Mouse (Mus musculus): Measurements from ENCODE around the gene Ly6g5c. TPM values are rescaled to one million over a fixed set of nuclear protein-coding genes. Genes with fewer than 3 reads are reported as not detected.

Ly6g5c gene
- polyA plus RNA-seq, 1 experiment from 2014 or later = not detected

- peak overlapping the region; percentile 50 for H3K27ac ChIP-seq (ENCODE audit: low read depth)
- 0 out of 2 replicates have a peak, but pooled peaks cover 4% of the 10 kb centered on the region for H3K27me3 ChIP-seq (ENCODE audit: insufficient read depth, low read length)
- 28% methylated on average over 9 of the region's 9 CpGs for WGBS (ENCODE audit: insufficient replicate concordance)
- peak; percentile 57 for TF ChIP-seq CTCF (IDR thresholded peaks at IDR 0.05; ENCODE audit: low read depth)
- TF ChIP-seq EP300 (IDR thresholded peaks at IDR 0.05; ENCODE audit: low read depth) = peak; percentile 88
- peak overlapping the region; percentile 33; the same call in 1 of the 2 replicates for H3K9ac ChIP-seq (replicated peaks)
- peak overlapping the region; percentile 17; the same call in 1 of the 2 replicates for H3K4me3 ChIP-seq (ENCODE audit: low read depth, low read length)
- peak overlapping the region; percentile 51 for H3K4me2 ChIP-seq (ENCODE audit: low read depth, low read length)
- H3K36me3 ChIP-seq (replicated peaks; ENCODE audit: insufficient read depth, low read length) = no peaks in the 10 kb centered on the region
- H3K4me1 ChIP-seq (ENCODE audit: insufficient read depth) = peaks cover 14% of the 10 kb centered on the region
- DNase-seq (peak; percentile 54), ATAC-seq (peak; percentile 85)
- H3K9me3 ChIP-seq (ENCODE audit: low read length) = no peaks in the 10 kb centered on the region
Observed at GRCm38 (mm10) chr17:35079778-35080177, 28.3 kb upstream of the Ly6g5c start.

- Histone ChIP-seq H3K4me2 (ENCODE audit: low read depth, low read length) (peak overlapping the region; percentile 51), H3K9ac (replicated peaks) (peak overlapping the region; percentile 33; the same call in 1 of the 2 replicates), H3K27me3 (ENCODE audit: insufficient read depth, low read length) (0 out of 2 replicates have a peak, but pooled peaks cover 4% of the 10 kb centered on the region), H3K4me3 (ENCODE audit: low read depth, low read length) (peak overlapping the region; percentile 17; the same call in 1 of the 2 replicates), H3K27ac (ENCODE audit: low read depth) (peak overlapping the region; percentile 50), H3K9me3 (ENCODE audit: low read length) (no peaks in the 10 kb centered on the region), H3K36me3 (replicated peaks; ENCODE audit: insufficient read depth, low read length) (no peaks in the 10 kb centered on the region), H3K4me1 (ENCODE audit: insufficient read depth) (peaks cover 14% of the 10 kb centered on the region)
- no peak for TF ChIP-seq CTCF (IDR thresholded peaks at IDR 0.05; ENCODE audit: low read depth)
- no peak for TF ChIP-seq EP300 (IDR thresholded peaks at IDR 0.05; ENCODE audit: low read depth)
- 32% methylated on average over 6 of the region's 6 CpGs for WGBS (ENCODE audit: insufficient replicate concordance)
- ATAC-seq (peak; percentile 48), DNase-seq (no peak)
Observed at GRCm38 (mm10) chr17:35080248-35080647, 27.8 kb upstream of the Ly6g5c start.

GRCm38 (mm10) chr17:35080710-35081109 lies 27.4 kb upstream of the Ly6g5c start:
- H3K4me3 ChIP-seq (ENCODE audit: low read depth, low read length) = no peak overlapping the region
- WGBS (ENCODE audit: insufficient replicate concordance) = 76% methylated on average over 4 of the region's 4 CpGs
- H3K27ac ChIP-seq (ENCODE audit: low read depth) = no peak overlapping the region; the same call in 1 of the 2 replicates
- DNase-seq = no peak
- no peak for ATAC-seq
- no peak overlapping the region; the same call in 1 of the 2 replicates for H3K4me2 ChIP-seq (ENCODE audit: low read depth, low read length)
- no peaks in the 10 kb centered on the region for H3K36me3 ChIP-seq (replicated peaks; ENCODE audit: insufficient read depth, low read length)
- H3K27me3 ChIP-seq (ENCODE audit: insufficient read depth, low read length) = 0 out of 2 replicates have a peak, but pooled peaks cover 4% of the 10 kb centered on the region
- H3K4me1 ChIP-seq (ENCODE audit: insufficient read depth) = peaks cover 17% of the 10 kb centered on the region
- H3K9me3 ChIP-seq (ENCODE audit: low read length) = no peaks in the 10 kb centered on the region
- TF ChIP-seq EP300 (IDR thresholded peaks at IDR 0.05; ENCODE audit: low read depth) (no peak), CTCF (IDR thresholded peaks at IDR 0.05; ENCODE audit: low read depth) (no peak)
- 0 out of 2 replicates have a peak overlapping the region, but pooled peaks have one; percentile 33 for H3K9ac ChIP-seq (replicated peaks)

- H3K4me1 ChIP-seq (ENCODE audit: insufficient read depth) = peaks cover 18% of the 10 kb centered on the region
- no peak overlapping the region for H3K4me3 ChIP-seq (ENCODE audit: low read depth, low read length)
- ATAC-seq (no peak), DNase-seq (no peak)
- H3K4me2 ChIP-seq (ENCODE audit: low read depth, low read length) = no peak overlapping the region
- H3K36me3 ChIP-seq (replicated peaks; ENCODE audit: insufficient read depth, low read length) = no peaks in the 10 kb centered on the region
- TF ChIP-seq CTCF (IDR thresholded peaks at IDR 0.05; ENCODE audit: low read depth) (no peak), EP300 (IDR thresholded peaks at IDR 0.05; ENCODE audit: low read depth) (no peak)
- WGBS (ENCODE audit: insufficient replicate concordance) = 86% methylated on average over 16 of the region's 16 CpGs
- no peak overlapping the region for H3K9ac ChIP-seq (replicated peaks)
- H3K27me3 ChIP-seq (ENCODE audit: insufficient read depth, low read length) = no peaks in the 10 kb centered on the region
- H3K9me3 ChIP-seq (ENCODE audit: low read length) = no peaks in the 10 kb centered on the region
- H3K27ac ChIP-seq (ENCODE audit: low read depth) = no peak overlapping the region
Observed at GRCm38 (mm10) chr17:35082841-35083576, 25.1 kb upstream of the Ly6g5c start.

DNA sequence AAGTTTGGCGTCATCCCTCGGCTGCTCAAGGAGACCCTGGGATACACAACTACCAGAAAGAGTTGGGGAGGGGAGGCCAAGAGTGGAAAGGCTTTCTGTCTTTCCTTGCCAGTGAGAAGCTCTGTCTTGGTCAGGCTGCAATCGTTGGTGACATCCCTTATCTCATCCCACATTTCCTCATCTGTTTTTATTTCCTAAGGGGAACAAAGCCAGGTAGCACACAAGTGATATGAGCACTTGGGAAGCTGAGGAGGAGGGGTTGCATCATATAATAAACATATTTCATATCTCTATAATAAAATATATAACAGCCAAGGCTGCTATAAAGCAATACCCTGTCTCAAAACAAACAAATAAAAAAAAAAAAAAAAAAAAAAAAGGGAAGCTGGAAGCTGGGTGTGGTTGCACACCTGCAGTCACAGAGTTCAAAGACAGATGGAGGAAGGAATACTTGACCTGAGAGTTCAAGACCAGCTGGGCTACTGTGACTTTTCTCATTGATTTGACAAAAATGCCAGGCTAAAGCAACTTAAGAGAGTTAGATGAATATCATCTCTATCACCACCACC lies 24.1 kb upstream of the Ly6g5c start:
- no peak overlapping the region for H3K4me3 ChIP-seq (ENCODE audit: low read depth, low read length)
- no peak overlapping the region for H3K9ac ChIP-seq (replicated peaks)
- H3K4me1 ChIP-seq (ENCODE audit: insufficient read depth) = peaks cover 16% of the 10 kb centered on the region
- no peaks in the 10 kb centered on the region for H3K27me3 ChIP-seq (ENCODE audit: insufficient read depth, low read length)
- H3K27ac ChIP-seq (ENCODE audit: low read depth) = no peak overlapping the region
- no peak for ATAC-seq
- H3K4me2 ChIP-seq (ENCODE audit: low read depth, low read length) = no peak overlapping the region
- WGBS (ENCODE audit: insufficient replicate concordance) = 47% methylated on average over 3 of the region's 3 CpGs
- no peak for TF ChIP-seq EP300 (IDR thresholded peaks at IDR 0.05; ENCODE audit: low read depth)
- TF ChIP-seq CTCF (IDR thresholded peaks at IDR 0.05; ENCODE audit: low read depth) = no peak
- no peaks in the 10 kb centered on the region for H3K9me3 ChIP-seq (ENCODE audit: low read length)
- no peaks in the 10 kb centered on the region for H3K36me3 ChIP-seq (replicated peaks; ENCODE audit: insufficient read depth, low read length)
- no peak for DNase-seq

- peaks cover 12% of the 10 kb centered on the region for H3K4me1 ChIP-seq (ENCODE audit: insufficient read depth)
- no peak within 1 kb of the TSS for H3K9ac ChIP-seq (replicated peaks)
- H3K36me3 ChIP-seq (replicated peaks; ENCODE audit: insufficient read depth, low read length) = no peaks in the 10 kb centered on the region
- ATAC-seq (no peak), DNase-seq (no peak)
- H3K27me3 ChIP-seq (ENCODE audit: insufficient read depth, low read length) = no peaks in the 10 kb centered on the region
- H3K9me3 ChIP-seq (ENCODE audit: low read length) = no peaks in the 10 kb centered on the region
- no peak within 1 kb of the TSS for H3K4me3 ChIP-seq (ENCODE audit: low read depth, low read length)
- WGBS (ENCODE audit: insufficient replicate concordance) = 49% methylated on average over 7 of the region's 7 CpGs
- no peak within 1 kb of the TSS for H3K4me2 ChIP-seq (ENCODE audit: low read depth, low read length)
- TF ChIP-seq CTCF (IDR thresholded peaks at IDR 0.05; ENCODE audit: low read depth) = no peak
- no peak within 1 kb of the TSS for H3K27ac ChIP-seq (ENCODE audit: low read depth)
Observed at GRCm38 (mm10) chr17:35085208-35085865, 22.7 kb upstream of the Ly6g5c start, which contains the start of gene Ly6g6f. Gene Ly6g6f, minus strand, starts transcription at chr17:35085610.
